Mouse (Mus musculus) hindbrain, embryonic 13.5 days (tissue): ENCODE measurements at regions not wholly inside any gene's neighbourhood (a gene's known extent, or its start where the extent isn't known, plus 50 kb on each side); places are given as distances from the start of the nearest gene placed in this dataset.

Experiments
- ATAC-seq: fragments of 200-750 bp; cut with Nextera tagmentation; 2 replicates; pipeline ENCODE4 v1.8.0; 2017; ENCODE audit warnings: moderate TSS enrichment; ENCODE audit not compliant: low FRiP score
- H3K27ac ChIP-seq: fragments of 300-500 bp; sonication (generic); 2 replicates; pipeline ENCODE4 v1.5.1; 2015; ENCODE audit warnings: inconsistent platforms, mild to moderate bottlenecking, moderate library complexity
- H3K27me3 ChIP-seq: fragments of 300-500 bp; sonication (generic); 2 replicates; pipeline ENCODE4 v1.6.1; 2015; ENCODE audit warnings: mild to moderate bottlenecking, inconsistent platforms
- H3K36me3 ChIP-seq: fragments of 300-500 bp; sonication (generic); 2 replicates; pipeline ENCODE4 v1.6.1; 2015; ENCODE audit warnings: mild to moderate bottlenecking, inconsistent platforms
- H3K4me1 ChIP-seq: fragments of 300-500 bp; sonication (generic); replicated peaks from 2 replicates; pipeline ENCODE4 v1.6.1; 2015; ENCODE audit warnings: inconsistent platforms
- H3K4me2 ChIP-seq: fragments of 300-500 bp; sonication (generic); 2 replicates; pipeline ENCODE4 v1.6.1; 2015; ENCODE audit warnings: inconsistent platforms, mild to moderate bottlenecking, moderate library complexity
- H3K4me3 ChIP-seq: fragments of 300-500 bp; sonication (generic); 2 replicates; pipeline ENCODE4 v1.5.1; 2015; ENCODE audit warnings: mild to moderate bottlenecking, inconsistent platforms
- H3K9ac ChIP-seq: fragments of 300-500 bp; sonication (generic); 2 replicates; pipeline ENCODE4 v1.6.1; 2015; ENCODE audit warnings: mild to moderate bottlenecking, inconsistent platforms
- H3K9me3 ChIP-seq: fragments of 300-500 bp; sonication (generic); 2 replicates; pipeline ENCODE4 v1.6.1; 2016; ENCODE audit warnings: inconsistent platforms
- WGBS: fragments of 180-500 bp; shearing (Covaris S2); methylation state at CpG from one replicate; pipeline ENCODE4 v1.1.7; 2015; 5-methylcytosine and 5-hydroxymethylcytosine counted together

DNA sequence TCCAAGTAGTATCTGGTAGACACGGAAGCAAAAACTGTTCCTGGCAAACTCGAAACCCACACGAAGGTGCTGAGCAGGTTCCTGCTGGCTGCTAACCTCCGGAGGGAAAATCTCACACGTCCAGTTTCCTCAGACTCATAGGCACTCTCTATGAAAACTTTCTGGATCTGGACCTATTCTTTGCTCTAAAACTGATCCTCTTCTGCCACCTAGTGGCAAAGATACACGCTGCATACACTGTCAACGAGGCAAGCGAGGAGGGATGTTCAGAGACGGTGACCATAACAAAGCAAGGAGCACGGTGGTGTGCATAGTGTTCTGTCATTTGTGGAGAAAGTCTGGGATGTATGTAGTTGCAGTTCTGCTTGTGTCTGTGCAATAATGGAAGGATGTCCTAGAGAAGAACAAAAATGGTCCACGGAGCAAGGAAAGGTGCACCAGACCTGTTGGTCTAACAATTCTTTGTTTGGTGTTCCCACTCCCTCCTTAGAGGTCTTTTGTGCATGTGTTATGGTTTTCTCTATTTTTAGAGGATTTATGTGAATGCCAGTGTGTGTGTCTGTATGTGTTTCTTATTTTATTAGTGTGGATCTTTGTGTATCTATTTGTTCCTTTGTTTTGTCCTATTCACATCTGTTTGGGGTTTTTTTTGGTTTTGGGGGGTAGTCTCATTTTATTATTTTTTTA, 57.0 kb upstream of the Siglech start:
- Histone ChIP-seq H3K4me2 (peak overlapping the region; percentile 31), H3K4me3 (0 out of 2 replicates have a peak overlapping the region, but pooled peaks have one; percentile 15)

More for the DNA sequence above, 57.0 kb upstream of the Siglech start:
- H3K27me3 ChIP-seq: no peaks in the 10 kb centered on the region
- WGBS: 11% methylated on average over 11 of the region's 11 CpGs
- ATAC-seq: peak; percentile 98
- H3K9ac ChIP-seq: peak overlapping the region; percentile 39; the same call in 1 of the 2 replicates
- H3K9me3 ChIP-seq: no peaks in the 10 kb centered on the region
- no peaks in the 10 kb centered on the region for H3K4me1 ChIP-seq
- H3K27ac ChIP-seq: no peak overlapping the region
- no peaks in the 10 kb centered on the region for H3K36me3 ChIP-seq
